31 mouse cellular contexts compared by ENCODE assay signal in the genomic region with DNA sequence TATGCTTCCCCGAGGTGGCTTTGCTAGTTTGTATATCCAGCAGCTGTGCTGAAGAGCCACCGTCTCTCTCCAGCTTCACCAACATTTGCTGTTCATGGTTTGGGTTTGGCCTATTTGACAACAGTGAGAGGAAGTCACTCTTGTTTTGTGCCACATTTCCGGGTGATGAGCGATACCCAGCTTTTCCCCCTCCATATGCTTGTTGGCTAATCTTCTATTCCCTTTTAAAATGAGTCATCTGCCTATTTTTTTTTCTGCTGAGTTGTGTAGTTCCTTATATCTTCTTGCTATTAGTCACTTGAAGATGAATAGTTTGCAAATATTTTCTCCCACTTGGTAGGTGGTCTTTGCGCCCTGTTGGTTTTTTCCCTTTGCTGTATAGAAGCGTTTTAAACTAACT. TPM values are rescaled to one million over a fixed set of nuclear protein-coding genes. Genes with fewer than 3 reads are reported as not detected.
"Had no signal": no experiment of that assay in that cellular context is flagged by ENCODE, and none has a peak within 500 bp of the region (broad histone marks: within the 10 kb centered on the region; RNA-seq: fewer than 3 reads in every experiment).

No protein-coding gene starts in this region.

- H3K36me3 ChIP-seq: kidney, embryonic 15.5 days; limb, embryonic 10.5 days; limb, embryonic 13.5 days; liver, embryonic 12.5 days; liver, embryonic 15.5 days; midbrain, embryonic 12.5 days; midbrain, embryonic 15.5 days; neural tube, embryonic 13.5 days had no signal

- H3K27me3 ChIP-seq: kidney, embryonic 15.5 days; liver, embryonic 12.5 days; liver, embryonic 15.5 days; midbrain, embryonic 15.5 days; neural tube, embryonic 13.5 days had no signal

- H3K4me3 ChIP-seq: kidney, embryonic 15.5 days; limb, embryonic 10.5 days; limb, embryonic 13.5 days; liver, embryonic 12.5 days; liver, embryonic 15.5 days; midbrain, embryonic 12.5 days; midbrain, embryonic 15.5 days; myocyte; neural tube, embryonic 13.5 days had no signal

- ATAC-seq: liver, embryonic 12.5 days; midbrain, embryonic 15.5 days had no signal

- H3K4me1 ChIP-seq: liver, embryonic 12.5 days; liver, embryonic 15.5 days had no signal

- H3K27ac ChIP-seq: kidney, embryonic 15.5 days; limb, embryonic 10.5 days; limb, embryonic 13.5 days; liver, embryonic 12.5 days; liver, embryonic 15.5 days; midbrain, embryonic 12.5 days; midbrain, embryonic 15.5 days; stomach, postnatal 0 days had no signal

- DNase-seq: kidney, adult 11 months; kidney, adult 8-10 months; kidney, postnatal 10 days; kidney, postnatal 36 days; liver; lung, adult 2 months; lung, postnatal 36 days; retina, postnatal 1 day; right cerebral cortex, postnatal 25 days; thymus, adult 2 months; thymus, postnatal 14 days; thymus, postnatal 4 days had no signal

RNA-seq across cellular contexts. Expression of a gene that starts 43.9 kb away (rescaled TPM):
- total RNA-seq: layer of hippocampus, adult 8-10 months; layer of hippocampus, postnatal 10 days; left cerebral cortex, adult 18-20 months; left cerebral cortex, postnatal 25 days; megakaryocyte progenitor cell, adult 5-6 weeks; monocyte, adult 5-6 weeks; neutrophil, adult 5-6 weeks had no signal
- polyA plus RNA-seq: kidney, embryonic 15.5 days; limb, embryonic 10.5 days; limb, embryonic 13.5 days; liver, embryonic 12.5 days; liver, embryonic 15.5 days; midbrain, embryonic 12.5 days; myocyte; neural tube, embryonic 13.5 days; spleen, adult 2 months; stomach, embryonic 14.5 days; stomach, postnatal 0 days; thymus, adult 2 months had no signal
